Mouse (Mus musculus): ENCODE data around the gene Ccdc71. TPM values are rescaled to one million over a fixed set of nuclear protein-coding genes. Genes with fewer than 3 reads are reported as not detected.

The Ccdc71 gene
- total and polyA plus RNA-seq, 3 experiments, result 14.7 to 26.6 (median 22.5) TPM

DNA sequence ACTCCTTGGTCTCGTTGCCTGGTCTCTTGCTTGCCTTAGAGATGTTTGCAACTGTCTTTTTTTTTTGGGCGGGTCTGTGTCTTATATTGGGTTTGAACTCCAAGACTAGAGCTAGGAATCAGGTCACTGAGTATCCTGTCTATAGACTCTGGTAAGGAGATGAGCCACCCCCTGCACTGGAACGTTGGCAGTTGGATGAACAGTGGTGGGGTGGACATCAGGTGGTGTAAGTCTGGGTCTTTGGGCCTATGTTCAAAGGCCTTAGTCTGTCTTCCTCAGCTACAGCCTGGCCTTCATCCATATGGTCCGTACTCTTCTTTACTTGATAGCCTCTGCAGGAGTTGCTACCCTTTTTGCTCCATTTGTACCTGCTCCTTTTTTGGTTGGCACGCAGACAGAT is 1.3 kb downstream of the Ccdc71 start:
- Histone ChIP-seq H3K27me3 (ENCODE audit: control insufficient read depth, insufficient read depth, low read length) (no peaks in the 10 kb centered on the region), H3K9ac (ENCODE audit: low read depth, low read length) (no peak overlapping the region), H3K4me3 (peak overlapping the region; percentile 97), H3K79me2 (replicated peaks; ENCODE audit: control insufficient read depth, insufficient read depth, low read length) (peaks cover 2% of the 10 kb centered on the region), H3K36me3 (ENCODE audit: control insufficient read depth, insufficient read depth, low read length) (no peaks in the 10 kb centered on the region), H3K27ac (peak overlapping the region; percentile 97), H3K4me1 (ENCODE audit: control insufficient read depth, insufficient read depth, low read length) (peaks cover 13% of the 10 kb centered on the region)
- WGBS, result 64% methylated on average over 5 of the region's 5 CpGs
- DNase-seq, result no peak
- no peak for TF ChIP-seq POLR2A (IDR thresholded peaks at IDR 0.05; ENCODE audit: insufficient read depth, low read depth, low read length)
- TF ChIP-seq EP300 (IDR thresholded peaks at IDR 0.05; ENCODE audit: insufficient read depth, low read depth, low read length), result no peak
- TF ChIP-seq CTCF (IDR thresholded peaks at IDR 0.05), result no peak
- intact Hi-C loops (cut with DNase I), result loop anchor here (2.0 kb wide), 1 partner anchor 17 kb away; the partner anchor contains the start of gene Lamb2

DNA sequence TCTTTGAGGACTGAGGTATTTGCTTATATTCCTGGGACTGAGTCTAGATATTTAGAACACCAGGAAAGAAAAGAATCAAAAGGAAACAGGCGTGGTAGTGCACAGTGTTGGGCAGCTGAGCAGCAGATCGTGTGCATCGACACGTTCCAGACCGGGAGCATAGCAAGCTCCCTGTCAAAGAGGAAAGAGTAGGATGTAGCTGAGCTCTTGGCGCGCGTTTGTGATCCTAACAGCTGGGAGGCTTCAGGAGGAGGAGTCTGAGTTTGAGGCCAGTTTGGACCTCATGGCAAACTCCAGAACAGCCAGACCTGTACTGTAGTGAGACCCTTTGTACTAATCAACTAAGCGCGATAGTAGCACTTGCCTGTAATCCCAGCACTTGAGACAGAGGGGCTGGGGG is 1.9 kb downstream of the Ccdc71 start:
- WGBS, result 41% methylated on average over 10 of the region's 10 CpGs
- peak overlapping the region; percentile 97 for H3K27ac ChIP-seq
- DNase-seq, result peak; percentile 49 to 55
- H3K9ac ChIP-seq (ENCODE audit: low read depth, low read length), result 0 out of 2 replicates have a peak overlapping the region, but pooled peaks have one; percentile 1
- intact Hi-C loops (cut with DNase I), result no loop called here
- no peaks in the 10 kb centered on the region for H3K36me3 ChIP-seq (ENCODE audit: control insufficient read depth, insufficient read depth, low read length)
- no peak overlapping the region for H3K4me3 ChIP-seq
- H3K4me1 ChIP-seq (ENCODE audit: control insufficient read depth, insufficient read depth, low read length), result peaks cover 13% of the 10 kb centered on the region
- no peaks in the 10 kb centered on the region for H3K27me3 ChIP-seq (ENCODE audit: control insufficient read depth, insufficient read depth, low read length)
- TF ChIP-seq POLR2A (IDR thresholded peaks at IDR 0.05; ENCODE audit: insufficient read depth, low read depth, low read length), result peak; percentile 39; the same call in 1 of the 2 replicates
- no peak for TF ChIP-seq EP300 (IDR thresholded peaks at IDR 0.05; ENCODE audit: insufficient read depth, low read depth, low read length)
- H3K79me2 ChIP-seq (replicated peaks; ENCODE audit: control insufficient read depth, insufficient read depth, low read length), result peaks cover 2% of the 10 kb centered on the region

DNA sequence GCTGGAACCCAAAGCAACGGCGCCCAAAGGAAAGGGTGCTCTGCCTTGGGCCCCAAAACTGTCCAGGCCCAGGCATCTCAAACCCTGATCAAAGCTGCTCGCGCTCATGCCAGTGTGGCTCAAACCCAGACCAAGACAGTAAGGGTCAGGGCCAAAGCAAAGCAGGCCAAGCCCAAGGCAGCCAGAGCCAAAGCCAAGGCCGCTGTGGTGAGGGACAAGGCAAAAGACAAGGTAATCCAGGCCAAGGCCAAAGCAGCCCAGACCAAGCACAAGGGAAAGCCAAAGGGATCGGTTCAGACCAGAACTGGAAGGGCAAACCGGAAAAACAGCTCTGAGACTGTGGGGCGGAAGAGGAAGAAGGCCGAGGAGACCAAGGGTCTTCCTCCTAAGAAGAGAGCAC is 3.4 kb downstream of the Ccdc71 start:
- no peak overlapping the region for H3K9ac ChIP-seq (ENCODE audit: low read depth, low read length)
- 95% methylated on average over 9 of the region's 9 CpGs for WGBS
- no peak overlapping the region for H3K27ac ChIP-seq
- peaks cover 13% of the 10 kb centered on the region for H3K4me1 ChIP-seq (ENCODE audit: control insufficient read depth, insufficient read depth, low read length)
- H3K4me3 ChIP-seq, result no peak overlapping the region
- intact Hi-C loops (cut with DNase I), result no loop called here
- H3K27me3 ChIP-seq (ENCODE audit: control insufficient read depth, insufficient read depth, low read length), result no peaks in the 10 kb centered on the region
- DNase-seq, result no peak
- H3K79me2 ChIP-seq (replicated peaks; ENCODE audit: control insufficient read depth, insufficient read depth, low read length), result peaks cover 2% of the 10 kb centered on the region
- no peaks in the 10 kb centered on the region for H3K36me3 ChIP-seq (ENCODE audit: control insufficient read depth, insufficient read depth, low read length)
- TF ChIP-seq POLR2A (IDR thresholded peaks at IDR 0.05; ENCODE audit: insufficient read depth, low read depth, low read length) (no peak), CTCF (IDR thresholded peaks at IDR 0.05) (no peak), EP300 (IDR thresholded peaks at IDR 0.05; ENCODE audit: insufficient read depth, low read depth, low read length) (no peak)

DNA sequence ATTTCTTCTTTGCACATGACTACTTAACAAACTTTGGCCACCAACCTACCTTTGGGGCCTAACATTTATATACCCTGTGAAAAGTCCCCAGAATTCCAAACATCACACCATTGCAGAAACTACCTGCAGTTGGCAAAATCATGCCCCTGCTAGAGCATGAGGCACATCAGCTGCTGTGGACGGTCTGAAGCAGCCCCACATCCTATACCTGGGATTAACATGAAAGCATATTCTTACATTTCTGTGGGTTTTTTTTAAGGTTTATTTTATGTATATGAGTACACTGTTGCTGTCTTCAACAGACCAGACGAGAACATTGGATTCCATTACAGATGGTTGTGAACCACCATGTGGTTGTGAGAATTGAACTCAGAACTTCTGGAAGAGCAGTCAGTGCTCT is 5.9 kb downstream of the Ccdc71 start:
- intact Hi-C loops (cut with DNase I), result no loop called here
- 93% methylated on average over 2 of the region's 2 CpGs for WGBS

DNA sequence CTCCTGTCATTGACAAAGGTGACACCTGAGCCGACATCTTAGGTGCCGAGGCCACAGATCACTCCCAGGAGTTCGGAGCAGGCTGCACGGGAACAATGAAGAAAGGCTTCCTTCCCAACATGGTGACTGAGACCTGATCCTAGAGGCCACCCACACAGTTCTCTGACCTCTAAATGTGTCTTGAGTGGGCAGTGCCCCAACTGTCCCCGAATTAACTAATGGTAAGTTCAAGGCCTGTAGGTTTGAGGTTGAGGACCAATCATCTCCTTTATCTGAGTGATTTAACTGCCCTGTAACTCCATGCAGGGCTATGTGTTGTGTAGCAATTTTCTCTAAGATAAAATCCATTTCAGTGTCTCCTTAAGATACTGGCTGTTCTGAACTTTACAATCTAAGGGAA is 9.1 kb downstream of the Ccdc71 start:
- WGBS, result 76% methylated on average over 5 of the region's 5 CpGs
- Histone ChIP-seq H3K9ac (ENCODE audit: low read depth, low read length) (no peak overlapping the region), H3K27me3 (ENCODE audit: control insufficient read depth, insufficient read depth, low read length) (no peaks in the 10 kb centered on the region), H3K4me3 (no peak overlapping the region), H3K27ac (no peak overlapping the region), H3K4me1 (ENCODE audit: control insufficient read depth, insufficient read depth, low read length) (no peaks in the 10 kb centered on the region), H3K79me2 (replicated peaks; ENCODE audit: control insufficient read depth, insufficient read depth, low read length) (no peaks in the 10 kb centered on the region), H3K36me3 (ENCODE audit: control insufficient read depth, insufficient read depth, low read length) (no peaks in the 10 kb centered on the region)
- no peak for TF ChIP-seq EP300 (IDR thresholded peaks at IDR 0.05; ENCODE audit: insufficient read depth, low read depth, low read length)
- no peak for TF ChIP-seq POLR2A (IDR thresholded peaks at IDR 0.05; ENCODE audit: insufficient read depth, low read depth, low read length)
- TF ChIP-seq CTCF (IDR thresholded peaks at IDR 0.05), result no peak
- no peak for DNase-seq
- intact Hi-C loops (cut with DNase I), result no loop called here

More for the DNA sequence above, 5.9 kb downstream of the Ccdc71 start:
- TF ChIP-seq CTCF (IDR thresholded peaks at IDR 0.05), result no peak
- TF ChIP-seq EP300 (IDR thresholded peaks at IDR 0.05; ENCODE audit: insufficient read depth, low read depth, low read length), result no peak
- no peak for TF ChIP-seq POLR2A (IDR thresholded peaks at IDR 0.05; ENCODE audit: insufficient read depth, low read depth, low read length)
- DNase-seq, result no peak
- no peaks in the 10 kb centered on the region for H3K27me3 ChIP-seq (ENCODE audit: control insufficient read depth, insufficient read depth, low read length)
- no peaks in the 10 kb centered on the region for H3K36me3 ChIP-seq (ENCODE audit: control insufficient read depth, insufficient read depth, low read length)
- peaks cover 13% of the 10 kb centered on the region for H3K4me1 ChIP-seq (ENCODE audit: control insufficient read depth, insufficient read depth, low read length)
- H3K79me2 ChIP-seq (replicated peaks; ENCODE audit: control insufficient read depth, insufficient read depth, low read length), result peaks cover 2% of the 10 kb centered on the region
- no peak overlapping the region for H3K9ac ChIP-seq (ENCODE audit: low read depth, low read length)
- no peak overlapping the region for H3K27ac ChIP-seq
- no peak overlapping the region for H3K4me3 ChIP-seq

DNA sequence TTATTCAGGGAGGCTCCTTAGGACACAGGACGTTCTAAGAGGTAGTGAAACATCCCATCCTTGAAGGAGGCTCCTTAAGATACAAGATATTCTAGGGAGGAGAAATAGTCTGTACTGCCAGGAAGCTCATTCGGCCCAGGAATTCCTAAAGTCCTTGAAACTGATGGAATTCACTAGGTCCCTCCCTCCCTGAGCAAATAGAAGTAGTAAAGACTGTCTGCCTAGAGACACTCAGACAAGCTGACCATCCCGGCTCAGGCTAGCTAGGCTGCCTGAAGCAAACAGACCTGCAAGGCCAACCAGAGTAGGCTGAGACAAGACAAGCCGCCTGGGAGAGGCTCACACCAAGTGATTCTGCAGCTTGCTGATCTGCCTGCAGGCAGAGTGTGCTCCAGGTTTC is 9.5 kb downstream of the Ccdc71 start:
- 59% methylated on average over 4 of the region's 4 CpGs for WGBS
- H3K27me3 ChIP-seq (ENCODE audit: control insufficient read depth, insufficient read depth, low read length), result no peaks in the 10 kb centered on the region
- intact Hi-C loops (cut with DNase I), result no loop called here
- H3K4me3 ChIP-seq, result no peak overlapping the region
- no peaks in the 10 kb centered on the region for H3K36me3 ChIP-seq (ENCODE audit: control insufficient read depth, insufficient read depth, low read length)
- no peak overlapping the region for H3K9ac ChIP-seq (ENCODE audit: low read depth, low read length)
- no peak overlapping the region for H3K27ac ChIP-seq
- TF ChIP-seq EP300 (IDR thresholded peaks at IDR 0.05; ENCODE audit: insufficient read depth, low read depth, low read length), result no peak
- TF ChIP-seq CTCF (IDR thresholded peaks at IDR 0.05), result no peak
- TF ChIP-seq POLR2A (IDR thresholded peaks at IDR 0.05; ENCODE audit: insufficient read depth, low read depth, low read length), result no peak
- H3K79me2 ChIP-seq (replicated peaks; ENCODE audit: control insufficient read depth, insufficient read depth, low read length), result no peaks in the 10 kb centered on the region
- no peak for DNase-seq
- H3K4me1 ChIP-seq (ENCODE audit: control insufficient read depth, insufficient read depth, low read length), result no peaks in the 10 kb centered on the region
